Mouse (Mus musculus): ENCODE results near the gene Npas3.

Gene Npas3

GRCm38 (mm10) chr12:54121286-54121685, 872.8 kb downstream of the Npas3 start:
- DNase-seq (ENCODE audit: extremely low spot score, low spot score) = no peak
